Mouse (Mus musculus): ENCODE measurements around the gene Shtn1. TPM values are rescaled to one million over a fixed set of nuclear protein-coding genes. Genes with fewer than 3 reads are reported as not detected.

Shtn1 gene
- polyA plus RNA-seq (2014; fragmentation: Nextera tagmentation; extraction: Ambion mirVana), result 1.1 and 2.3 TPM in 2 replicates

GRCm38 (mm10) chr19:59075472-59076101 lies at the start of gene Shtn1:
Gene Shtn1 (minus strand): TSS chr19:59076100.
- Histone ChIP-seq H3K9ac (ENCODE audit: low read depth, low read length) (peak within 1 kb of the TSS; percentile 63), H3K4me1 (ENCODE audit: control insufficient read depth, insufficient read depth, low read length) (no peaks in the 10 kb centered on the region), H3K27ac (ENCODE audit: low read depth, low read length) (no peak within 1 kb of the TSS), H3K36me3 (ENCODE audit: control insufficient read depth, insufficient read depth, low read length) (no peaks in the 10 kb centered on the region), H3K4me3 (ENCODE audit: low read length) (peak within 1 kb of the TSS; percentile 67), H3K27me3 (ENCODE audit: control insufficient read depth, insufficient read depth, low read length) (peaks cover 36% of the 10 kb centered on the region), H3K9me3 (ENCODE audit: control insufficient read depth, low read length) (no peaks in the 10 kb centered on the region), H3K4me2 (replicated peaks; ENCODE audit: low read depth, low read length) (peak within 1 kb of the TSS; percentile 99)
- WGBS, result under 1% methylated on average over 40 of the region's 46 CpGs
- peak; percentile 79 for ATAC-seq (ENCODE audit: low FRiP score, low TSS enrichment)

GRCm38 (mm10) chr19:59114152-59114551 lies 38.3 kb upstream of the Shtn1 start:
- H3K4me3 ChIP-seq (ENCODE audit: low read length), result no peak overlapping the region
- no peak for ATAC-seq (ENCODE audit: low FRiP score, low TSS enrichment)
- H3K4me1 ChIP-seq (ENCODE audit: control insufficient read depth, insufficient read depth, low read length), result no peaks in the 10 kb centered on the region
- no peak overlapping the region for H3K27ac ChIP-seq (ENCODE audit: low read depth, low read length)
- no peaks in the 10 kb centered on the region for H3K36me3 ChIP-seq (ENCODE audit: control insufficient read depth, insufficient read depth, low read length)
- H3K27me3 ChIP-seq (ENCODE audit: control insufficient read depth, insufficient read depth, low read length), result no peaks in the 10 kb centered on the region
- H3K9ac ChIP-seq (ENCODE audit: low read depth, low read length), result no peak overlapping the region
- no peaks in the 10 kb centered on the region for H3K9me3 ChIP-seq (ENCODE audit: control insufficient read depth, low read length)
- 78% methylated on average over 4 of the region's 4 CpGs for WGBS
- no peak overlapping the region for H3K4me2 ChIP-seq (replicated peaks; ENCODE audit: low read depth, low read length)

GRCm38 (mm10) chr19:59109937-59110336 lies 34.0 kb upstream of the Shtn1 start:
- Histone ChIP-seq H3K27ac (ENCODE audit: low read depth, low read length) (no peak overlapping the region), H3K9ac (ENCODE audit: low read depth, low read length) (no peak overlapping the region), H3K4me2 (replicated peaks; ENCODE audit: low read depth, low read length) (no peak overlapping the region), H3K27me3 (ENCODE audit: control insufficient read depth, insufficient read depth, low read length) (no peaks in the 10 kb centered on the region), H3K36me3 (ENCODE audit: control insufficient read depth, insufficient read depth, low read length) (no peaks in the 10 kb centered on the region), H3K4me3 (ENCODE audit: low read length) (no peak overlapping the region), H3K9me3 (ENCODE audit: control insufficient read depth, low read length) (no peaks in the 10 kb centered on the region), H3K4me1 (ENCODE audit: control insufficient read depth, insufficient read depth, low read length) (no peaks in the 10 kb centered on the region)
- no peak for ATAC-seq (ENCODE audit: low FRiP score, low TSS enrichment)
- 39% methylated on average over 1 of the region's 1 CpGs for WGBS

GRCm38 (mm10) chr19:59098315-59098714 lies 22.4 kb upstream of the Shtn1 start:
- 55% methylated on average over 1 of the region's 1 CpGs for WGBS
- Histone ChIP-seq H3K36me3 (ENCODE audit: control insufficient read depth, insufficient read depth, low read length) (no peaks in the 10 kb centered on the region), H3K9ac (ENCODE audit: low read depth, low read length) (no peak overlapping the region), H3K4me3 (ENCODE audit: low read length) (no peak overlapping the region), H3K27me3 (ENCODE audit: control insufficient read depth, insufficient read depth, low read length) (no peaks in the 10 kb centered on the region), H3K27ac (ENCODE audit: low read depth, low read length) (no peak overlapping the region), H3K9me3 (ENCODE audit: control insufficient read depth, low read length) (peaks cover 3% of the 10 kb centered on the region; the same call in 1 of the 2 replicates), H3K4me1 (ENCODE audit: control insufficient read depth, insufficient read depth, low read length) (no peaks in the 10 kb centered on the region), H3K4me2 (replicated peaks; ENCODE audit: low read depth, low read length) (no peak overlapping the region)
- ATAC-seq (ENCODE audit: low FRiP score, low TSS enrichment), result no peak

GRCm38 (mm10) chr19:59092295-59092694 lies 16.4 kb upstream of the Shtn1 start:
- H3K4me1 ChIP-seq (ENCODE audit: control insufficient read depth, insufficient read depth, low read length), result no peaks in the 10 kb centered on the region
- H3K9me3 ChIP-seq (ENCODE audit: control insufficient read depth, low read length), result no peaks in the 10 kb centered on the region
- no peak overlapping the region for H3K27ac ChIP-seq (ENCODE audit: low read depth, low read length)
- no peak overlapping the region for H3K4me2 ChIP-seq (replicated peaks; ENCODE audit: low read depth, low read length)
- no peak overlapping the region for H3K9ac ChIP-seq (ENCODE audit: low read depth, low read length)
- ATAC-seq (ENCODE audit: low FRiP score, low TSS enrichment), result no peak
- WGBS, result 79% methylated on average over 7 of the region's 7 CpGs
- H3K4me3 ChIP-seq (ENCODE audit: low read length), result no peak overlapping the region
- no peaks in the 10 kb centered on the region for H3K36me3 ChIP-seq (ENCODE audit: control insufficient read depth, insufficient read depth, low read length)
- H3K27me3 ChIP-seq (ENCODE audit: control insufficient read depth, insufficient read depth, low read length), result no peaks in the 10 kb centered on the region

- 70% methylated on average over 1 of the region's 1 CpGs for WGBS
- no peaks in the 10 kb centered on the region for H3K9me3 ChIP-seq (ENCODE audit: control insufficient read depth, low read length)
Measured at GRCm38 (mm10) chr19:59090337-59090736, 14.4 kb upstream of the Shtn1 start.

GRCm38 (mm10) chr19:59084296-59084695 lies 8.4 kb upstream of the Shtn1 start:
- Histone ChIP-seq H3K9ac (ENCODE audit: low read depth, low read length) (no peak overlapping the region), H3K4me3 (ENCODE audit: low read length) (no peak overlapping the region), H3K9me3 (ENCODE audit: control insufficient read depth, low read length) (no peaks in the 10 kb centered on the region), H3K27me3 (ENCODE audit: control insufficient read depth, insufficient read depth, low read length) (no peaks in the 10 kb centered on the region), H3K36me3 (ENCODE audit: control insufficient read depth, insufficient read depth, low read length) (no peaks in the 10 kb centered on the region), H3K27ac (ENCODE audit: low read depth, low read length) (no peak overlapping the region), H3K4me2 (replicated peaks; ENCODE audit: low read depth, low read length) (no peak overlapping the region), H3K4me1 (ENCODE audit: control insufficient read depth, insufficient read depth, low read length) (no peaks in the 10 kb centered on the region)
- no peak for ATAC-seq (ENCODE audit: low FRiP score, low TSS enrichment)
- 60% methylated on average over 4 of the region's 4 CpGs for WGBS

More at GRCm38 (mm10) chr19:59090337-59090736, 14.4 kb upstream of the Shtn1 start:
- Histone ChIP-seq H3K27ac (ENCODE audit: low read depth, low read length) (no peak overlapping the region), H3K9ac (ENCODE audit: low read depth, low read length) (no peak overlapping the region), H3K4me2 (replicated peaks; ENCODE audit: low read depth, low read length) (no peak overlapping the region), H3K4me3 (ENCODE audit: low read length) (no peak overlapping the region), H3K4me1 (ENCODE audit: control insufficient read depth, insufficient read depth, low read length) (no peaks in the 10 kb centered on the region), H3K27me3 (ENCODE audit: control insufficient read depth, insufficient read depth, low read length) (no peaks in the 10 kb centered on the region), H3K36me3 (ENCODE audit: control insufficient read depth, insufficient read depth, low read length) (no peaks in the 10 kb centered on the region)
- no peak for ATAC-seq (ENCODE audit: low FRiP score, low TSS enrichment)

- Histone ChIP-seq H3K27me3 (ENCODE audit: control insufficient read depth, insufficient read depth, low read length) (peaks cover 36% of the 10 kb centered on the region), H3K9ac (ENCODE audit: low read depth, low read length) (no peak overlapping the region), H3K4me1 (ENCODE audit: control insufficient read depth, insufficient read depth, low read length) (no peaks in the 10 kb centered on the region), H3K27ac (ENCODE audit: low read depth, low read length) (no peak overlapping the region), H3K4me2 (replicated peaks; ENCODE audit: low read depth, low read length) (no peak overlapping the region; the same call in 1 of the 2 replicates), H3K9me3 (ENCODE audit: control insufficient read depth, low read length) (no peaks in the 10 kb centered on the region), H3K36me3 (ENCODE audit: control insufficient read depth, insufficient read depth, low read length) (no peaks in the 10 kb centered on the region), H3K4me3 (ENCODE audit: low read length) (no peak overlapping the region)
- WGBS, result 23% methylated on average over 5 of the region's 5 CpGs
- ATAC-seq (ENCODE audit: low FRiP score, low TSS enrichment), result no peak
Measured at GRCm38 (mm10) chr19:59076131-59076530, 231 bp upstream of the Shtn1 start.

GRCm38 (mm10) chr19:59074841-59075471 lies 944 bp downstream of the Shtn1 start:
- Histone ChIP-seq H3K4me1 (ENCODE audit: control insufficient read depth, insufficient read depth, low read length) (no peaks in the 10 kb centered on the region), H3K27ac (ENCODE audit: low read depth, low read length) (no peak overlapping the region), H3K4me2 (replicated peaks; ENCODE audit: low read depth, low read length) (peak overlapping the region; percentile 99), H3K9ac (ENCODE audit: low read depth, low read length) (peak overlapping the region; percentile 63), H3K4me3 (ENCODE audit: low read length) (peak overlapping the region; percentile 67), H3K36me3 (ENCODE audit: control insufficient read depth, insufficient read depth, low read length) (no peaks in the 10 kb centered on the region), H3K9me3 (ENCODE audit: control insufficient read depth, low read length) (no peaks in the 10 kb centered on the region), H3K27me3 (ENCODE audit: control insufficient read depth, insufficient read depth, low read length) (peaks cover 36% of the 10 kb centered on the region)
- peak; percentile 46; the same call in 1 of the 2 replicates for ATAC-seq (ENCODE audit: low FRiP score, low TSS enrichment)
- WGBS, result 4% methylated on average over 41 of the region's 46 CpGs
